Mouse (Mus musculus) testis, postnatal 10 days (tissue): Measurements from ENCODE around the gene Slc16a7.

ENCODE experiments used
- DNase-seq: peaks from one replicate; pipeline ENCODE4 v3.0.0; 2021; ENCODE audit warnings: low spot score

Slc16a7 gene

DNA sequence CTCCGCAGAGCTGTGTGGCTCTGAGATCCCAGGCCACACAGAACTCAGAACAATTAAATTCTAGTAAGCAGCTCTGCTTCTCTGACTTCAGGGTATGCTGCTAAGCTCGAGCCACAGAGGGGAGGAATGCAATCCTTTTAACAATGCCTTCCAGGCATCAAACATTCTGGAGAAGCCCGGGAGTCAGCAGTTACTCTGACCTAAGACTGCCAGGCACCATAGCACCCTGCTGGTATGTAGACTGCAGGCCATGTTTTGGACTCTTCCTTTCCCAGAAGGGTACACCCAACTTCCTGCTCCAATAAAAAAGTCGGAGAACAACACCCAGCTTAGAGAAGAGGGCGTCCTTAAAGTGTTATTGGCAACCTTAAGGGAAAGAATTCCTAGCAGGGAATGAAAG lies 205.1 kb downstream of the Slc16a7 start:
- no peak for DNase-seq

DNA sequence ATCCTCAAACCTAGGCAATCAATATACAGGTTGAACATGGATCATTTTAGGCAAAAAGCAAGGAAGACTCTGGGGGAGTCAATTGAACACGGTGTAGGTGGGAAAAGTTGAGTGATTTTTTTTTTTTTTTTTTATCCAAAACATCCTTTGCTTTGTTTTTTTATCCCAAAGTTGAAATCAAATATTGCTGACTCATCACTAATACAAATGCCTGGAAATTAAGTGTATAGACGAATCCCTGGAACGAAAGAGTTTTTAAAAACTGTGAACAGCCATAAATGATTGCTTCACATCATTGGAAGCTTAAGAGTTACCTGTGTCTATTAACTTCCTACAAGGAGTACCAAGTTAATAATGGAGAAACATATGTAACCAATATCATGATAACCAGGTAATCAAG lies 206.7 kb downstream of the Slc16a7 start:
- DNase-seq, result no peak

DNA sequence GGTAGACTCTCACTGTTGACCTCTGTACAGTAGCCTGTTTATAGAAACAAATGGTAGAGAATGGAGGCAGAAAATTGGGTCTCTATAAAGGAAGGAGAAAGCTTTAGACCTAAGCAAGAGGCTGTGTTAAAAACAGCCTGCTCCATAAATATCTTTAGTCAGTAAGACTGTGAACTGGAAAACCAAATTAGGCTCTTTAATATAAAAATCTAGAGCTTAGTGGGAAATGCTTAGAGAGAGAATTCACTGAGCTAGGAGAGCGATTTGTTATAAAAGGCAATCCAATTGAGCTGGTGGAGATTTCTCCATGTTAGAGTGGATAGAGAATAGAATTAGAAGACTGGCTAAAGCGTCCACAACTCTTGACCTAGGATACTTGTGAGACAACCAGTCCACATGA lies 211.5 kb downstream of the Slc16a7 start:
- DNase-seq, result no peak

DNA sequence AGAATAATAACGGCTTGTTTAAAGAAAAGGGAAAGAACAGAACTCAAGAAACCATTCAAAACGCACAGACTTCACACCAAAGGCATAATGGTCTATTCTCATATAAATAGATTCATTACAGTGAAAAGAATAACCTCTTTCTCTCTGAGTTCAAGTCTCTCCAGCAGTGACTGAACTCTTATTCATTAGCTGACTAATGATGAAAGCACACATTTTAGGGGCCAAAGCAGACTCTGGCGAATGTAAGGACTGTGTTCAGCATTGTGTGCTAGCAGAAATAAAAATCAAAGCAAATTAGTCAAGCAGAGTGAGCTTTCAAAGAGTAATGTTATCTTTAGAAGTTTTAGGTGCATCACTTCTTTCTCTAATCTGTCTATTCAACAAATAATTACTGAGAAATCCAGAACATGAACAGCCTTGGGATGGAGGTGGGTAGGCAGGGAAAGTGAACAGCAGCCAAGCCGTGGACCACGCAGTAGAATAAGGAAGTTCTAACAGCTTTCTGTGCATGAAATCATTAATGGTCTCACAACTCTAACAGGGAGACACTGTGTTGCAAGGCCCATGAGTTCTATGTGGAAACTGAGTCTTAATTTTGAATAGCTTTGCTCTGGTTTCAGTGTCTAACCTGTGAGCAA lies 214.1 kb downstream of the Slc16a7 start:
- DNase-seq, result no peak

GRCm38 (mm10) chr10:125171625-125172024 lies 217.6 kb downstream of the Slc16a7 start:
- no peak for DNase-seq

GRCm38 (mm10) chr10:125171154-125171553 lies 218.1 kb downstream of the Slc16a7 start:
- DNase-seq, result no peak
